Mouse (Mus musculus) midbrain, postnatal 0 days (tissue): ENCODE measurements around the gene Zfp493. TPM values are rescaled to one million over a fixed set of nuclear protein-coding genes. Genes with fewer than 3 reads are reported as not detected.
A peak's percentile ranks its signal among the peaks of the same experiment; 100 is the strongest.
"Not testable (repeated sequence)": the region's sequence is repeated elsewhere in the genome, so short reads cannot be mapped to it uniquely, and the experiment has no call there.

Experiments used
- ATAC-seq: fragments of 200-750 bp; cut with Nextera tagmentation; 2 replicates; pipeline ENCODE4 v1.8.0; 2017; ENCODE audit warnings: moderate number of reproducible peaks, mild to moderate bottlenecking, moderate TSS enrichment, moderate library complexity; ENCODE audit not compliant: low FRiP score
- DNase-seq: peaks from one replicate; pipeline ENCODE4 v3.0.0-alpha.2; 2015; ENCODE audit warnings: low spot score
- H3K27ac ChIP-seq: fragments of 300-500 bp; sonication (generic); 2 replicates; pipeline ENCODE4 v1.5.1; 2014; ENCODE audit warnings: low read depth, mild to moderate bottlenecking, low read length, mixed read lengths
- H3K27me3 ChIP-seq: fragments of 300-500 bp; sonication (generic); 2 replicates; pipeline ENCODE4 v1.6.1; 2014; ENCODE audit warnings: low read length, control low read depth, mixed read lengths; ENCODE audit not compliant: insufficient read depth
- H3K36me3 ChIP-seq: fragments of 300-500 bp; sonication (generic); 2 replicates; pipeline ENCODE4 v1.6.1; 2014; ENCODE audit warnings: low read length, control low read depth, mixed read lengths; ENCODE audit not compliant: insufficient read depth
- H3K4me1 ChIP-seq: fragments of 300-500 bp; sonication (generic); 2 replicates; pipeline ENCODE4 v1.6.1; 2014; ENCODE audit warnings: mild to moderate bottlenecking, control low read depth, antibody characterized with exemption, low read length, mixed read lengths; ENCODE audit not compliant: insufficient read depth
- H3K4me2 ChIP-seq: fragments of 300-500 bp; sonication (generic); 2 replicates; pipeline ENCODE4 v1.6.1; 2014; ENCODE audit warnings: low read depth, mild to moderate bottlenecking, low read length, mixed read lengths; ENCODE audit not compliant: poor library complexity, severe bottlenecking
- H3K4me3 ChIP-seq: fragments of 300-500 bp; sonication (generic); 2 replicates; pipeline ENCODE4 v1.5.1; 2014; ENCODE audit warnings: low read depth, mild to moderate bottlenecking, low read length, moderate library complexity
- H3K9ac ChIP-seq: fragments of 300-500 bp; sonication (generic); replicated peaks from 2 replicates; pipeline ENCODE4 v1.6.1; 2014; ENCODE audit warnings: mild to moderate bottlenecking, low read length, moderate library complexity, mixed read lengths; ENCODE audit not compliant: poor library complexity, severe bottlenecking
- H3K9me3 ChIP-seq: fragments of 300-500 bp; sonication (generic); 2 replicates; pipeline ENCODE4 v1.6.1; 2016; ENCODE audit warnings: low read length, control low read depth
- CTCF ChIP-seq: IDR thresholded peaks from 2 replicates; pipeline ENCODE4 v1.5.1; 2016; ENCODE audit warnings: antibody characterized with exemption, mild to moderate bottlenecking
- polyA plus RNA-seq: library from polyadenylated mRNA; unstranded; fragments of >200 nt; fragmentation: Nextera tagmentation; extraction: Ambion mirVana; gene quantifications from 2 replicates; pipeline ENCODE4 v1.2.1, GENCODE M21; 2015
- total RNA-seq: library from RNA; depleted of rRNA; stranded (reverse); fragments of >200 nt; gene quantifications from 2 replicates; pipeline ENCODE4 v1.2.3, GENCODE M21; 2014; rRNA removed

Zfp493 gene
- total and polyA plus RNA-seq, 2 experiments from 2014 or later = 1.5 to 2.0 TPM

DNA sequence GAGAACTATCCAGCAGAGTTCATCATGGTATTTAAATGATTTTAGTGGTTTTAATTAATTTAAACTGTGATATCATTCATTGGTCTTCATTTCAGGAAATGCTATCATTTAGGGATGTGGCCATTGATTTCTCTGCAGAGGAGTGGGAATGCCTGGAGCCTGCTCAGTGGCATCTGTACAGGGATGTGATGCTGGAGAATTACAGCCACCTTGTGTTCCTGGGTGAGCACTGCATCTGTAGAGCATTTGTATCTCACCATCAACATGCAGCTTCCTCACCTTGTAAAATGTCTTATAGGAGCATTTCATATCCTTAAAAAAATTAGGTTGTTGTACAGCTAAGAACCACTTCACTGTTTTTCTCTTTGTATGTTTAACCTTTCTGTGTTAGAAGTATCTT is 53.6 kb downstream of the Zfp493 start:
- not testable (repeated sequence) for H3K9me3 ChIP-seq, ATAC-seq
- TF ChIP-seq CTCF = peak; percentile 56

More for the DNA sequence above, 53.6 kb downstream of the Zfp493 start:
- H3K27me3 ChIP-seq, DNase-seq, H3K27ac ChIP-seq, H3K4me1 ChIP-seq, H3K4me2 ChIP-seq, H3K4me3 ChIP-seq, H3K9ac ChIP-seq, H3K36me3 ChIP-seq: not testable (repeated sequence)

Other genes with a start within 250 kb of the Zfp493 start
- gene Zfp748, start 225.9 kb upstream of the Zfp493 start, total RNA-seq = 21.7 and 22.5 TPM in 2 replicates
- gene Zfp748, start 225.9 kb upstream of the Zfp493 start, polyA plus RNA-seq = 7.1 and 8.1 TPM in 2 replicates
- 9.4 and 11.6 TPM in 2 replicates for gene Zfp729b, start 170.0 kb upstream of the Zfp493 start, total RNA-seq
- 3.4 and 4.1 TPM in 2 replicates for gene Zfp729b, start 170.0 kb upstream of the Zfp493 start, polyA plus RNA-seq
- not detected in 2 replicates for gene Gm49345, start 141.9 kb upstream of the Zfp493 start, total RNA-seq
- gene Gm49345, start 141.9 kb upstream of the Zfp493 start, polyA plus RNA-seq = 1.5 and 1.9 TPM in 2 replicates
- 5.6 and 8.5 TPM in 2 replicates for gene Zfp729a, start 141.9 kb upstream of the Zfp493 start, total RNA-seq
- gene Zfp729a, start 141.9 kb upstream of the Zfp493 start, polyA plus RNA-seq = 1.8 and 1.9 TPM in 2 replicates
- 12.6 and 22.2 TPM in 2 replicates for gene Zfp738, start 92.6 kb upstream of the Zfp493 start, total RNA-seq
- gene Zfp738, start 92.6 kb upstream of the Zfp493 start, polyA plus RNA-seq = 7.9 and 10.5 TPM in 2 replicates
- gene Zfp65, start 50.5 kb upstream of the Zfp493 start, total RNA-seq = 9.5 and 14.5 TPM in 2 replicates
- gene Zfp65, start 50.5 kb upstream of the Zfp493 start, polyA plus RNA-seq = 4.4 TPM in 2 replicates
- 5.4 and 6.1 TPM in 2 replicates for gene Zfp85, start 24.5 kb upstream of the Zfp493 start, total RNA-seq
- gene Zfp85, start 24.5 kb upstream of the Zfp493 start, polyA plus RNA-seq = 3.6 and 4.0 TPM in 2 replicates
- gene Zfp273, start 34.0 kb downstream of the Zfp493 start, total RNA-seq = 9.5 TPM in 2 replicates
- gene Zfp273, start 34.0 kb downstream of the Zfp493 start, polyA plus RNA-seq = 8.6 and 8.9 TPM in 2 replicates
- gene Gm10037, start 51.4 kb downstream of the Zfp493 start, total RNA-seq = 1.2 and 2.9 TPM in 2 replicates
- gene Gm10037, start 51.4 kb downstream of the Zfp493 start, polyA plus RNA-seq = 5.2 and 5.5 TPM in 2 replicates
- gene BC048507, start 83.6 kb downstream of the Zfp493 start, total RNA-seq = not detected in 2 replicates
- gene BC048507, start 83.6 kb downstream of the Zfp493 start, polyA plus RNA-seq = not detected in 2 replicates